Mouse (Mus musculus) heart, embryonic 14.5 days (tissue): ENCODE data around the gene Peli2. TPM values are rescaled to one million over a fixed set of nuclear protein-coding genes. Genes with fewer than 3 reads are reported as not detected.

Experiments
- ATAC-seq: fragments of 200-750 bp; cut with Nextera tagmentation; 2 replicates; pipeline ENCODE4 v1.8.0; 2017; ENCODE audit warnings: low read depth, moderate TSS enrichment; ENCODE audit not compliant: insufficient number of reproducible peaks, insufficient read depth, low FRiP score
- H3K27ac ChIP-seq, 2 experiments: fragments of 200-500 bp in 1 of 2; fragments of 300-500 bp in 1 of 2; sonication (generic) in 1 of 2; replicated peaks in 1 of 2; 2 replicates each; pipeline ENCODE4 v1.5.1; 2012 to 2014; ENCODE audit warnings: low read depth in 2 of 2, low read length in 2 of 2, control low read depth in 1 of 2, mild to moderate bottlenecking in 1 of 2, mixed read lengths in 1 of 2; ENCODE audit not compliant: control insufficient read depth in 1 of 2, insufficient read depth in 1 of 2
- H3K27me3 ChIP-seq: fragments of 300-500 bp; sonication (generic); 2 replicates; pipeline ENCODE4 v1.6.1; 2014; ENCODE audit warnings: mild to moderate bottlenecking, low read length, control low read depth; ENCODE audit not compliant: control insufficient read depth, insufficient read depth
- H3K36me3 ChIP-seq: fragments of 300-500 bp; sonication (generic); 2 replicates; pipeline ENCODE4 v1.6.1; 2014; ENCODE audit warnings: mild to moderate bottlenecking, control low read depth, low read length, mixed read lengths; ENCODE audit not compliant: control insufficient read depth, insufficient read depth
- H3K4me1 ChIP-seq, 2 experiments: fragments of 200-500 bp in 1 of 2; fragments of 300-500 bp in 1 of 2; sonication (generic) in 1 of 2; 2 replicates each; pipeline ENCODE4 v1.6.1; 2012 to 2014; ENCODE audit warnings: low read length in 2 of 2, control low read depth in 1 of 2, mixed read lengths in 1 of 2; ENCODE audit not compliant: control insufficient read depth in 2 of 2, insufficient read depth in 2 of 2
- H3K4me2 ChIP-seq: fragments of 300-500 bp; sonication (generic); 2 replicates; pipeline ENCODE4 v1.6.1; 2014; ENCODE audit warnings: mild to moderate bottlenecking, low read length
- H3K4me3 ChIP-seq, 2 experiments: fragments of 200-500 bp in 1 of 2; fragments of 300-500 bp in 1 of 2; sonication (generic) in 1 of 2; 2 replicates each; pipeline ENCODE4 v1.5.1; 2012 to 2014; ENCODE audit warnings: low read length in 2 of 2, mild to moderate bottlenecking in 2 of 2, control low read depth in 1 of 2, low read depth in 1 of 2, moderate library complexity in 1 of 2; ENCODE audit not compliant: control insufficient read depth in 1 of 2, insufficient read depth in 1 of 2
- H3K9ac ChIP-seq: fragments of 300-500 bp; sonication (generic); 2 replicates; pipeline ENCODE4 v1.6.1; 2014; ENCODE audit warnings: mild to moderate bottlenecking, low read length
- H3K9me3 ChIP-seq: fragments of 300-500 bp; sonication (generic); 2 replicates; pipeline ENCODE4 v1.6.1; 2016; ENCODE audit warnings: low read length, control low read depth; ENCODE audit not compliant: control insufficient read depth
- WGBS: fragments of 180-500 bp; shearing (Covaris S2); extraction: QIAGEN DNeasy Blood & Tissue Kit; methylation state at CpG from one replicate; pipeline ENCODE4 v1.1.7; 2014; 5-methylcytosine and 5-hydroxymethylcytosine counted together
- polyA plus RNA-seq: library from polyadenylated mRNA; unstranded; fragments of >200 nt; fragmentation: Nextera tagmentation; extraction: Ambion mirVana; gene quantifications from 2 replicates; pipeline ENCODE4 v1.2.1, GENCODE M21; 2014

The Peli2 gene
- polyA plus RNA-seq, 1 experiment from 2014 or later = 5.0 TPM

DNA sequence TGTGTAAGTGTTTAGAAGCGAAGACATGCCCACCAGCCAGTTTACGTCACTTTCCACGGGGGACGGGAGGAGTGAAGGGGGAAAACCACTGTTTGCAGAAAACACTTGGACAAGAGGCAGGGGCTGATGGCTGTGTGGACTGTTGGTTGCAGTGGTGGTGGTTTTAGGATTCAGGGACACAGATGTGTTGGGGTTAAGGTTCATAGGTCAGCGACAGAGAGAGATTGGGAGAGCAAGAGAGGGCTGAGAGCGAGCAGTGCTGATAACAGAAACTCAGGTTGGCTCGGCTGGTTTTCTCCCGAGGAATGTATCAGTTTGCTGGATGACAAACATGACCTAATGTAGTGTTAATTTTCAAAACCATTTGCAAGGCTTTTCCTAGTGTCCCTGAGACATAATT, 80.8 kb downstream of the Peli2 start:
- H3K4me1 ChIP-seq = peaks cover 12 to 18% of the 10 kb centered on the region in 2 experiments
- H3K27ac ChIP-seq = no peak overlapping the region
- no peak overlapping the region for H3K4me2 ChIP-seq
- no peak overlapping the region for H3K9ac ChIP-seq
- no peak overlapping the region for H3K4me3 ChIP-seq
- no peaks in the 10 kb centered on the region for H3K36me3 ChIP-seq
- H3K27me3 ChIP-seq = peaks cover 3% of the 10 kb centered on the region; the same call in 1 of the 2 replicates
- no peak for ATAC-seq
- 57% methylated on average over 8 of the region's 8 CpGs for WGBS
- no peaks in the 10 kb centered on the region for H3K9me3 ChIP-seq

DNA sequence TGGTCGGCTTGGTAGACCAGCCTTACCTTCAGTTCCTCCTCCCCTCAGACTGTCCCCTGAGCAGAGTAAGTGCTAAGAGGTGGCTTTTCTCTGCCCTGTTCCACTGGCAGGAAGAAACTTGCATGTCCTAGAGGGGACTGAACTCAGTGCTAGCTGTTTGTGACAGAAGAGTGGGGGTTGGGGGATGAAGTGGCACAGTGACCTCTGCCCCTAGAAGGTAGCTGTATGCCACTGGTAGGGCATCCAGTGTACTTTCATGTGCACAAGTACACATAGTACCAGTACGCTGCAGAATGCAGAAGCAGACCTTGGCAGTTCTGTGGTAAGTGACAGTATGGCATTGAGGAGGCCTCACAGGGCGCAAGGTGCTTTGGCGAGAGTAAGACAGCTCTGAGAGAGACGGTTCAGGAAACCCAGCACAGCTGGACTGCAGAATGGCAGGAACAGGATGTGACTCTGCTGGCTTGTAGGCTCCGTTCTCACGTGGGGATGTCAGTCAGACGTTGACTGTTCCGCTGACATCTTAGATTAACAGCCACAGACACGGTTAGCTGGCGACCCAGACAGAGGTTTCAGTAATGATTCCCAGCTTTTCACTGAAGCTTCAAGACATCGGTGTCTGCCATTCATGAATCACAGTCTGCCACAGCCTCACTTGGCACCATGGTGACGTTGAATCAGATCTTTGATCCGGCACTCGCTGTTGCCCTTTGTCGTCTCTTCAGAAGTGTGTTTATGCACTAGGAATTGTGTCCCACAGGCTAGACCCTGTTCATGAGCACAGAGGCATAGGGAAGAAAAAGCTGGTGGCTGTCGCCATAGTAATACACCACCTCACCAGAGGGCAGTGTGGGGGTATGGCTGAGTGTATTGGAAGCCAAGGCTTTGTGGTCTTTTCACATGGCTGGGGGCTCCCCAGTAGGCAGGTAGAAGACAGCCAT, 81.7 kb downstream of the Peli2 start:
- no peak overlapping the region for H3K9ac ChIP-seq
- H3K4me3 ChIP-seq = no peak overlapping the region
- H3K27ac ChIP-seq = no peak overlapping the region
- H3K9me3 ChIP-seq = no peaks in the 10 kb centered on the region
- peaks cover 14 to 21% of the 10 kb centered on the region in 2 experiments for H3K4me1 ChIP-seq
- peaks cover 3% of the 10 kb centered on the region; the same call in 1 of the 2 replicates for H3K27me3 ChIP-seq
- no peak overlapping the region for H3K4me2 ChIP-seq
- H3K36me3 ChIP-seq = no peaks in the 10 kb centered on the region
- ATAC-seq = 0 out of 2 replicates have a peak, but pooled peaks have one; percentile 27
- 58% methylated on average over 17 of the region's 17 CpGs for WGBS

- Histone ChIP-seq H3K4me3 (no peak overlapping the region), H3K27me3 (peaks cover 3% of the 10 kb centered on the region; the same call in 1 of the 2 replicates), H3K4me2 (no peak overlapping the region), H3K9me3 (no peaks in the 10 kb centered on the region), H3K36me3 (no peaks in the 10 kb centered on the region), H3K27ac (no peak overlapping the region), H3K9ac (no peak overlapping the region), H3K4me1 (peaks cover 11 to 12% of the 10 kb centered on the region in 2 experiments)
- no peak for ATAC-seq
- WGBS = 85% methylated on average over 10 of the region's 10 CpGs
These were observed 84.4 kb downstream of the Peli2 start for GRCm38 (mm10) chr14:48205044-48205443.

GRCm38 (mm10) chr14:48205635-48206034, 85.0 kb downstream of the Peli2 start:
- no peaks in the 10 kb centered on the region for H3K9me3 ChIP-seq
- no peak overlapping the region for H3K27ac ChIP-seq
- no peak overlapping the region for H3K4me3 ChIP-seq
- H3K27me3 ChIP-seq = peaks cover 3% of the 10 kb centered on the region; the same call in 1 of the 2 replicates
- H3K36me3 ChIP-seq = no peaks in the 10 kb centered on the region
- 67% methylated on average over 11 of the region's 11 CpGs for WGBS
- no peak overlapping the region for H3K9ac ChIP-seq
- peaks cover 11 to 12% of the 10 kb centered on the region in 2 experiments for H3K4me1 ChIP-seq
- no peak for ATAC-seq
- H3K4me2 ChIP-seq = no peak overlapping the region

DNA sequence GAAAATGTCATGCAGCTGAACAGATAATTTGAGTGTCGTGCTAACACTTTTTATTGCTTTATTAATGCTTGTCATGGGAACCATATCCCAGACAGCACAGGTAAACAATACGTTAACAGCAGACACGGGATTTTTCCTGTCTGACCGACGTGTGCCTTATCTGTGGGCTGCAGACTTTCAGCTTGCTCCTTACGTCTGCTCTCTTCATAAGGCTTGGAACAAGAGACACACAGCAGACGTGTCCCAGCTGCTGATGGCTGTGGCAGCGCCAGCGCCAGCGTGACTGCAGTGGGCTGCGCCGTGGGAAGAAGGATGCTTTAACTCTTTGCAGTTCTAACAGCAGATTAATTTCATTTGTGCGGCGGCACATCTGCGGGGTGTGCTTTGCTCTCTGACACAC, 86.5 kb downstream of the Peli2 start:
- H3K36me3 ChIP-seq = no peaks in the 10 kb centered on the region
- peak overlapping the region; percentile 17 to 38; a peak in 3 of 4 replicates for H3K27ac ChIP-seq
- ATAC-seq = 0 out of 2 replicates have a peak, but pooled peaks have one; percentile 51
- H3K27me3 ChIP-seq = peaks cover 3% of the 10 kb centered on the region; the same call in 1 of the 2 replicates
- peaks cover 9 to 11% of the 10 kb centered on the region in 2 experiments for H3K4me1 ChIP-seq
- WGBS = 9% methylated on average over 15 of the region's 15 CpGs
- no peak overlapping the region for H3K4me3 ChIP-seq
- H3K4me2 ChIP-seq = peak overlapping the region; percentile 19
- 0 out of 2 replicates have a peak overlapping the region, but pooled peaks have one; percentile 21 for H3K9ac ChIP-seq
- H3K9me3 ChIP-seq = no peaks in the 10 kb centered on the region

DNA sequence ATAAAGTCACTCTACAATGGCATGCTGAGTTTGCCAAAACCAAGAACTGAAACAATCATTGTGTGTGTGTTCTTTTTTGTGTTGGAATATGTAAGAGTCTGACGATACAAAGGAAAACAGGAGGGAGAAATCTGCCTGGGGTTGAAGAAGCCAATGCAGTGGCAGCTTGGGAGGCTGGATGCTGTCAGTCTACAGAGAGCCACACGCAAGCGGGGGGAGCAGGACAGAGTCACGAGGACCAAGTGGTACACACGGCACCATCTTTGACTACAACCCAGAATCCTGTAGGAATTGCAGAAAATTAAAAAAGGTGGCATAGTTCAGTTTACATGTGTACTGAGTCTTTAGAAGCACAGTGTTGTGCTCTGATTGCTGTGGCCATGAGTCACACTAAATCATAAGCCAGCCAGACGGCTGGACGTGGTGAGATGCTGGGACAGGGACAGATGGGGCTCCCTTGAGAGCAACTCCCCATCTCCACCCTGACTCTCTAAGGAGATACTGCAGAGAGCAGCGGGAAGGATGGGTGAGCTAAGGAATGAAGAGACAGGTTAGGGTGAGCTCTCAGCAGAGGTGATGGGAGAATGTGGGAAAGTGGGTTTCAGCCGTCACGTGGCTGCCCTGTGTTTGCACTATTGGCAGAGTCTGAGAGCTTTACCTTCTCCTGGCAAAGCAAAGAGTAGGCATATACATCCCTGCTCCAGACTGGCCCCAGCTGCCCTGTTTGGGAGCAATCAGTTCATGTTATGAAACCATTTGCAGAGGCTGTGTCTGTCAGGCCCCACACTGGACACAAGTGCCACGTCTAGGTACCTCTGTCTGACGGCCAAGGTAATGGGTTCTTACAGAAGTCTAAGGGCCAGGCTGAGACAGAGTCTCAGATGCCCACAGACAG, 87.4 kb downstream of the Peli2 start:
- no peak for ATAC-seq
- H3K9ac ChIP-seq = no peak overlapping the region
- no peaks in the 10 kb centered on the region for H3K9me3 ChIP-seq
- no peak overlapping the region for H3K4me3 ChIP-seq
- H3K36me3 ChIP-seq = no peaks in the 10 kb centered on the region
- peak overlapping the region; percentile 19 for H3K4me2 ChIP-seq
- H3K27me3 ChIP-seq = peaks cover 3% of the 10 kb centered on the region; the same call in 1 of the 2 replicates
- peaks cover 3 to 11% of the 10 kb centered on the region in 2 experiments for H3K4me1 ChIP-seq
- H3K27ac ChIP-seq = no peak overlapping the region
- 59% methylated on average over 12 of the region's 12 CpGs for WGBS

- Histone ChIP-seq H3K27ac (no peak overlapping the region), H3K9me3 (no peaks in the 10 kb centered on the region), H3K4me2 (no peak overlapping the region), H3K27me3 (peaks cover 3% of the 10 kb centered on the region; the same call in 1 of the 2 replicates), H3K9ac (no peak overlapping the region), H3K36me3 (no peaks in the 10 kb centered on the region), H3K4me3 (no peak overlapping the region), H3K4me1 (peaks cover 3 to 11% of the 10 kb centered on the region in 2 experiments)
- 86% methylated on average over 5 of the region's 5 CpGs for WGBS
- no peak for ATAC-seq
These were observed 88.8 kb downstream of the Peli2 start for GRCm38 (mm10) chr14:48209436-48209835.
